Mouse (Mus musculus): ENCODE measurements at regions not wholly inside any gene's neighbourhood (a gene's known extent, or its start where the extent isn't known, plus 50 kb on each side); places are given as distances from the start of the nearest gene placed in this dataset.

GRCm38 (mm10) chr6:117505431-117505830 is 335.5 kb upstream of the Zfp637 start:
- TF ChIP-seq POLR2A (IDR thresholded peaks at IDR 0.05; ENCODE audit: control insufficient read depth in 1 of 2, insufficient read depth in 1 of 2, low read depth in 1 of 2, low read length in 2 of 2, poor library complexity in 1 of 2) (no peak), GATA1 (IDR thresholded peaks at IDR 0.05; ENCODE audit: low read depth, low read length) (no peak), MYC (IDR thresholded peaks at IDR 0.05; ENCODE audit: low read depth, low read length) (no peak)
